Mouse (Mus musculus): ENCODE data around the gene Ppcdc.

Ppcdc gene

GRCm38 (mm10) chr9:57354377-57355183, 85.3 kb downstream of the Ppcdc start:
- DNase-seq (ENCODE audit: low spot score), result no peak

GRCm38 (mm10) chr9:57351277-57351676, 88.6 kb downstream of the Ppcdc start:
- peak; percentile 42 for DNase-seq (ENCODE audit: low spot score)

GRCm38 (mm10) chr9:57345902-57346301, 94.0 kb downstream of the Ppcdc start:
- DNase-seq (ENCODE audit: low spot score), result no peak

- DNase-seq (ENCODE audit: low spot score), result no peak
Measured at GRCm38 (mm10) chr9:57343752-57344151, 96.2 kb downstream of the Ppcdc start.

DNA sequence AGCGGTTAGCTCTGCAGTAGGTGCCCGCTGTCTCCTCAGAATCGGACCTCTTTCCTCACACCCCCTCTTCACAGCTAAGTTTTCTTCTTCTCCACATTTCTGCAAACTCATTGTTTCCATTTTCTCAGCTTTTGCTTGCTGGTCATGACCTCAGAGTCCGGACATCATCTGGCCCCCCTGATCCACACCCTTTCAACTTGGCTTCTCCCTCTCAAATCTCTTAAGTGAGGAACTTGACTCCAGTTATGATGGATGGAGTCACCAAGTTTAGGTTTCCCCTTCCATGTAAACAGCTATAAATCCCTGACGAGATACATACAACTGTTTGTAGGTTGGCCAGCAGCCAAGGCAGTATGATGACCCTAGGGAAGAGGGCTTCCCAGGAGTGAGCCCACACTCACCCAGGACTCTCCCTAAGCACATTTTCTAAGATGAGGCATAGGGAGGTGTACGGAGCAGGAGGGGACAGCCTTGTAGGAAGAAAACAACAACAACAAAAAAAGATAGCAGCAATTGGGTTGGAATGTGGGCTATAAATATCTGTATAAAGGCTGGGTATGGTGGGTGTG, 96.9 kb downstream of the Ppcdc start:
- no peak for DNase-seq (ENCODE audit: low spot score)

- no peak for DNase-seq (ENCODE audit: low spot score)
Measured at GRCm38 (mm10) chr9:57342186-57342585, 97.7 kb downstream of the Ppcdc start.

DNA sequence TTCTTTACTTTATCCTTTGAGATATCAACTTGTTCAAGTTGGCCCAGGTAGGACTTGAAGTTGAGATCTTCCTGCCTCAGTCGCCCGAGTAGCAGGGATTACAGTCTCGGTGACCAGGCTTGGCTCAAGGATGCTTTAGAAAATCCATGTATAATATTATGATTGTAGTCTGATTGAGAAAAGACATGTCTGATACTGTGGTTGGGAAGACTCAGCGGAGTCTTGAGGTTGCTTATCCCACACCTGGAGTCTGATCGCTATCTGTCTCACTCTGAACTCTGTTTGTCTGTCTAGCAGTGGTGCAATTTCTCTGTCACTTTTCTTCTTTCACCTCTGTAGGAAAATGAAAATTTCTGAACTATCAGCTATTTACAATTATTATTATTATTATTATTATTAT, 99.6 kb downstream of the Ppcdc start:
- DNase-seq (ENCODE audit: low spot score), result no peak

GRCm38 (mm10) chr9:57339577-57340210, 100.2 kb downstream of the Ppcdc start:
- DNase-seq (ENCODE audit: low spot score), result peak; percentile 4

- no peak for DNase-seq (ENCODE audit: low spot score)
Measured at GRCm38 (mm10) chr9:57338706-57339105, 101.2 kb downstream of the Ppcdc start.
